Mouse (Mus musculus): ENCODE measurements around the gene Tmem163. TPM values are rescaled to one million over a fixed set of nuclear protein-coding genes. Genes with fewer than 3 reads are reported as not detected.

The Tmem163 gene
- polyA plus RNA-seq, 2 experiments: 0.13 to 0.27 TPM

- Histone ChIP-seq H3K27me3 (ENCODE audit: control insufficient read depth, insufficient read depth, low read length) (no peaks in the 10 kb centered on the region), H3K4me1 (replicated peaks; ENCODE audit: control insufficient read depth in 2 of 2, insufficient read depth in 2 of 2, low read length in 1 of 2) (no peaks in the 10 kb centered on the region), H3K9ac (replicated peaks) (no peak overlapping the region), H3K36me3 (replicated peaks; ENCODE audit: control insufficient read depth, insufficient read depth, low read depth) (no peaks in the 10 kb centered on the region), H3K4me3 (ENCODE audit: insufficient read depth in 1 of 2, low read depth in 2 of 2, low read length in 2 of 2) (no peak overlapping the region), H3K9me3 (ENCODE audit: control insufficient read depth, low read length) (no peaks in the 10 kb centered on the region), H3K27ac (no peak overlapping the region), H3K4me2 (ENCODE audit: low read depth) (no peak overlapping the region)
- 56% methylated on average over 4 of the region's 4 CpGs for WGBS (ENCODE audit: insufficient replicate concordance)
- DNase-seq (ENCODE audit: low read depth in 3 of 3, low spot score in 3 of 3) (no peak), ATAC-seq (ENCODE audit: insufficient read depth) (no peak)
- no peak for TF ChIP-seq CTCF (IDR thresholded peaks at IDR 0.05; ENCODE audit: low read depth)
- TF ChIP-seq EP300 (IDR thresholded peaks at IDR 0.05; ENCODE audit: low read depth): no peak
These were observed 131.3 kb downstream of the Tmem163 start for GRCm38 (mm10) chr1:127548078-127548477.

GRCm38 (mm10) chr1:127542756-127543155 is 136.6 kb downstream of the Tmem163 start:
- H3K4me2 ChIP-seq (ENCODE audit: low read depth): no peak overlapping the region
- H3K36me3 ChIP-seq (replicated peaks; ENCODE audit: control insufficient read depth, insufficient read depth, low read depth): no peaks in the 10 kb centered on the region
- no peak for ATAC-seq (ENCODE audit: insufficient read depth)

GRCm38 (mm10) chr1:127541931-127542330 is 137.4 kb downstream of the Tmem163 start:
- Histone ChIP-seq H3K4me1 (replicated peaks; ENCODE audit: control insufficient read depth in 2 of 2, insufficient read depth in 2 of 2, low read length in 1 of 2) (no peaks in the 10 kb centered on the region), H3K4me3 (ENCODE audit: insufficient read depth in 1 of 2, low read depth in 2 of 2, low read length in 2 of 2) (no peak overlapping the region), H3K36me3 (replicated peaks; ENCODE audit: control insufficient read depth, insufficient read depth, low read depth) (no peaks in the 10 kb centered on the region), H3K4me2 (ENCODE audit: low read depth) (no peak overlapping the region), H3K27ac (no peak overlapping the region), H3K9me3 (ENCODE audit: control insufficient read depth, low read length) (no peaks in the 10 kb centered on the region), H3K9ac (replicated peaks) (no peak overlapping the region), H3K27me3 (ENCODE audit: control insufficient read depth, insufficient read depth, low read length) (no peaks in the 10 kb centered on the region)
- ATAC-seq (ENCODE audit: insufficient read depth) (no peak), DNase-seq (ENCODE audit: low read depth in 3 of 3, low spot score in 3 of 3) (no peak)
- WGBS (ENCODE audit: insufficient replicate concordance): 67% methylated on average over 7 of the region's 7 CpGs
- TF ChIP-seq EP300 (IDR thresholded peaks at IDR 0.05; ENCODE audit: low read depth): no peak
- TF ChIP-seq CTCF (IDR thresholded peaks at IDR 0.05; ENCODE audit: low read depth): no peak

More at GRCm38 (mm10) chr1:127542756-127543155, 136.6 kb downstream of the Tmem163 start:
- H3K27ac ChIP-seq: no peak overlapping the region
- H3K27me3 ChIP-seq (ENCODE audit: control insufficient read depth, insufficient read depth, low read length): no peaks in the 10 kb centered on the region
- no peak overlapping the region for H3K4me3 ChIP-seq (ENCODE audit: insufficient read depth in 1 of 2, low read depth in 2 of 2, low read length in 2 of 2)
- H3K9ac ChIP-seq (replicated peaks): no peak overlapping the region
- TF ChIP-seq EP300 (IDR thresholded peaks at IDR 0.05; ENCODE audit: low read depth) (no peak), CTCF (IDR thresholded peaks at IDR 0.05; ENCODE audit: low read depth) (no peak)
- H3K9me3 ChIP-seq (ENCODE audit: control insufficient read depth, low read length): no peaks in the 10 kb centered on the region
- H3K4me1 ChIP-seq (replicated peaks; ENCODE audit: control insufficient read depth in 2 of 2, insufficient read depth in 2 of 2, low read length in 1 of 2): no peaks in the 10 kb centered on the region
- no peak for DNase-seq (ENCODE audit: low read depth in 3 of 3, low spot score in 3 of 3)
- 37% methylated on average over 1 of the region's 1 CpGs for WGBS (ENCODE audit: insufficient replicate concordance)

GRCm38 (mm10) chr1:127541522-127541921 is 137.8 kb downstream of the Tmem163 start:
- H3K9ac ChIP-seq (replicated peaks): no peak overlapping the region
- WGBS (ENCODE audit: insufficient replicate concordance): 66% methylated on average over 4 of the region's 4 CpGs
- DNase-seq (ENCODE audit: low read depth in 3 of 3, low spot score in 3 of 3) (no peak), ATAC-seq (ENCODE audit: insufficient read depth) (no peak)
- H3K36me3 ChIP-seq (replicated peaks; ENCODE audit: control insufficient read depth, insufficient read depth, low read depth): no peaks in the 10 kb centered on the region
- no peak overlapping the region for H3K4me3 ChIP-seq (ENCODE audit: insufficient read depth in 1 of 2, low read depth in 2 of 2, low read length in 2 of 2)
- H3K27me3 ChIP-seq (ENCODE audit: control insufficient read depth, insufficient read depth, low read length): no peaks in the 10 kb centered on the region
- H3K4me2 ChIP-seq (ENCODE audit: low read depth): no peak overlapping the region
- TF ChIP-seq EP300 (IDR thresholded peaks at IDR 0.05; ENCODE audit: low read depth): no peak
- no peak for TF ChIP-seq CTCF (IDR thresholded peaks at IDR 0.05; ENCODE audit: low read depth)
- no peaks in the 10 kb centered on the region for H3K4me1 ChIP-seq (replicated peaks; ENCODE audit: control insufficient read depth in 2 of 2, insufficient read depth in 2 of 2, low read length in 1 of 2)
- no peaks in the 10 kb centered on the region for H3K9me3 ChIP-seq (ENCODE audit: control insufficient read depth, low read length)
- no peak overlapping the region for H3K27ac ChIP-seq

- Histone ChIP-seq H3K4me1 (replicated peaks; ENCODE audit: control insufficient read depth in 2 of 2, insufficient read depth in 2 of 2, low read length in 1 of 2) (no peaks in the 10 kb centered on the region), H3K9ac (replicated peaks) (no peak overlapping the region), H3K9me3 (ENCODE audit: control insufficient read depth, low read length) (no peaks in the 10 kb centered on the region), H3K4me2 (ENCODE audit: low read depth) (no peak overlapping the region), H3K36me3 (replicated peaks; ENCODE audit: control insufficient read depth, insufficient read depth, low read depth) (no peaks in the 10 kb centered on the region), H3K4me3 (ENCODE audit: insufficient read depth in 1 of 2, low read depth in 2 of 2, low read length in 2 of 2) (no peak overlapping the region), H3K27me3 (ENCODE audit: control insufficient read depth, insufficient read depth, low read length) (no peaks in the 10 kb centered on the region), H3K27ac (no peak overlapping the region)
- no peak for TF ChIP-seq CTCF (IDR thresholded peaks at IDR 0.05; ENCODE audit: low read depth)
- no peak for TF ChIP-seq EP300 (IDR thresholded peaks at IDR 0.05; ENCODE audit: low read depth)
- WGBS (ENCODE audit: insufficient replicate concordance): 55% methylated on average over 17 of the region's 17 CpGs
- no peak for ATAC-seq (ENCODE audit: insufficient read depth)
- DNase-seq (ENCODE audit: low read depth in 3 of 3, low spot score in 3 of 3): no peak
These were observed 141.9 kb downstream of the Tmem163 start for GRCm38 (mm10) chr1:127537204-127538038.
